Mouse (Mus musculus): ENCODE measurements at regions not wholly inside any gene's neighbourhood (a gene's known extent, or its start where the extent isn't known, plus 50 kb on each side); places are given as distances from the start of the nearest gene placed in this dataset.

DNA sequence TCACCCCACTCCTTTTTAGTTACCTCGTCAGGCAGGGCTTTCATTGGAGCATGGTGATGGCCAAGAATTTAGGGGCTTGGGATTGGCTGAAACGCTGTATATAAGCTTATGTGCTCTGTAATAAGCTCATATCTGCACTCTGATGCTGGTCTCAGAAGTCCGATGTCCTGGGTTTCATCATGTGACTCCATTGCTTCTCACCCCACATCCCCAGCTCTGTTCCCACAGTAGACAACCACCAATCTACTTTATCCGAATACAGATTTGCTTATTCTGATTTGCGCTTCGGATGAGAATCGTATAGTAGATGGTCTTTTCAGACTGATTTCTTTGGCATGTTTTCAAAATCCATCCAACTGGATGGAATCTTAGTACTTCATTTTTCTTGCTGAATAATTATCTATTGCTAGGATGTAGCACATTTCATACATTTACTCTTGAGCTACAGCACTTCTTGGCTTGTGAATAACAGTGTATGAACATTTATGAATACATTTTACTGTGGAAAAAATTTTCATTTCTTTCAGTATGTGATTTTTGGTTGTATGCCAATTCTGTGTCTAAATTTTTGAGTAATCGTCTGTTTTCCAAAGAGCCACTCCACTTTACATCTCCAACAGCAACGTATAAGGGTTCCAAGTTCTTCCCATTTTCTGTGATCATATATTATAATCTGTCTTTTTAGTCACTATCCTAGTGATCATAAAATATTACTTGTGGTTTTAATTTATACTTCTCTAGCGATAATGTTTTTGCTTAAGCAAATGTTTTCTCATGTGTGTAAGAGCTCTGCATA is 185.7 kb downstream of the Hace1 start:
- peak; percentile 15 for DNase-seq (ENCODE audit: low read depth, low spot score)

- no peak for DNase-seq (ENCODE audit: low read depth, low spot score)
These were observed 202.1 kb downstream of the Hace1 start for GRCm38 (mm10) chr10:45779720-45780119.

- DNase-seq (ENCODE audit: low read depth, low spot score): no peak
These were observed 205.4 kb downstream of the Hace1 start for GRCm38 (mm10) chr10:45783026-45783425.

DNA sequence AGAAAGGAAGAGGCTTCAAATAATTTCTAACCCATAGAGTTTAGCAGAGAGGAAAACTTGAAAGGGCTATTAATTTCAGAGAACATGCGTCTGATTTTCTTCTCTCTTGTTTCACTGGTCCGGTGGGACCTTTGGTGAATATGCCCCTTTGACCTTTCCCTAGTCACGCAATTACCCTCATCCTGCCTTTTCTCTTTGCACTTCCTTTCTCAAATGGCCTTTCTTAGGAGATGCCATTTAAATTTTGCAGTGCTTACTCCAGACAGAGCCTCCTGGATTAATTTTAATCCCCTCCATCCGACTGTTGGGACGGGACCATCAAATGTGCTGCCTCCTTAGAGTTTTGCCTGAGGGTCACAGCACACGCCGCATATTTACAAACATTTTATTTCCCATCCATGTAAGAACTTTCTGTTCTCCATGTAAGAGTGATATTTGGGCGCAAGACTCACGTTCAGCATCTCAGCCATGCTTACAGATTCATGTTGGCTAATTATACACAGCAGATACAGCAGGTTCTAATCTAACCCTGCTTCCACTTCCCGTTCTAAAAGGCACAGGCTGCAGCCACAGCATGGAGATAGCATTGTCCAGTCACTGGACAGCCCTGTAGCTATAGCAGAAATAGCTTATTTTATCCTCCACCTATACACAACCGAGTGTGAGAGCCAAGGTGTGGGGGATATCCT is 206.0 kb downstream of the Hace1 start:
- DNase-seq (ENCODE audit: low read depth, low spot score): no peak

DNA sequence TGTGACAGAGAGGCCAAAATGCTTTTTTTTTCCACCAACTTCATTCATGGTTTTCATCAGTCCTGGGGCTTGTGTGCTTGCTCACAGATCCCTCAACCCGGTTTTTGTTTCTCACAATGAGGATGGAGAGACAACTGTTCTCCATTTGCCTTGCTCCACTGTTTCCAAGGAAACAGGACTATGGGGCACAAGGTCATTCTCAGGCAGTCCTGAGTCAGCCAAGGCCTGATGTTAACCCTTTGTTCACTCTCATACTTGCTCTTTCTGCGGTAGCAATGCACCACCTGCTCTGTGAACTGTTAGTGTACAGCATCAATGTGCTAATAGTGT is 206.5 kb downstream of the Hace1 start:
- DNase-seq (ENCODE audit: low read depth, low spot score): no peak

GRCm38 (mm10) chr10:45784575-45784974 is 206.9 kb downstream of the Hace1 start:
- no peak for DNase-seq (ENCODE audit: low read depth, low spot score)

DNA sequence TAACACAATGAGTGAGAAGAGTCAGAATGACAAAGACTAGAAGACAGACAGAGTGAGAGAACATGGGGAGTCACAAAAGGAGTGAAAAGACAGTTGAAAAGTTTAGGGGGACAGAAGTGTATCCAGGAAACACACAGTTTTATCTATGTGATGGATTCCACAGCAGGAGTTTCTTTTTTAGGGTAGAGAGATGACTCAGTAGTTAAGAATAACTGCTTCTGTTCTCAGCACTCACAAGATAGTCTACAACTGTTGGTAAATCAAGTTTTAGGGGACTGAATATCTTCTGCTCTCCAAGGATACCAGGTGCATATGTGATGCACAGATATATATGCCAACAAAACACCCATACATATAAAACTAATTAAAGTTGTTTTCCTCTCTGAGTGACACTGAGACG is 210.7 kb downstream of the Hace1 start:
- DNase-seq (ENCODE audit: low read depth, low spot score): no peak

DNA sequence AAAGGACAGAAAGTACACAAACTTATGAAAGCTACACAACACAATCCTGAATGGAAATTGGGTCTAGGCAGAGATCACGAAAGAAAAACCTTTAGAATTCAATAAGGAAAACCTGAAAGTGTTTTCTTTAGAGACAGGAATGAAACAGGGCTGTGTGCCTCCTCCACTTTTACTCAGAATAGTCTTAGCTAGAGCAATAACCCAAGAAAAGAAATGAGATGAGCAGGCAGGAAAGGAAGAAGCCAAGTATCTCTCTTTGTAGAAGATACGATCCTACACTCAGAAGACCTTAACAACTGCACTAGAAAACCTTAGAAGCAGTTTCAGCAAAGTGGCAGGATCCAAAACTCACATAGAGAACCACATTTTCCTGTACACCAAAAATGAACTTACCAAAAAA is 218.0 kb downstream of the Hace1 start:
- no peak for DNase-seq (ENCODE audit: low read depth, low spot score)

- DNase-seq (ENCODE audit: low read depth, low spot score): peak; percentile 56
These were observed 222.6 kb downstream of the Hace1 start for GRCm38 (mm10) chr10:45800070-45800851.

GRCm38 (mm10) chr10:45801463-45801862 is 223.8 kb downstream of the Hace1 start:
- DNase-seq (ENCODE audit: low read depth, low spot score): no peak

- no peak for DNase-seq (ENCODE audit: low read depth, low spot score)
These were observed 229.6 kb downstream of the Hace1 start for GRCm38 (mm10) chr10:45806984-45807827.

- DNase-seq (ENCODE audit: low read depth, low spot score): no peak
These were observed 234.3 kb downstream of the Hace1 start for GRCm38 (mm10) chr10:45811882-45812281.

- DNase-seq (ENCODE audit: low read depth, low spot score): no peak
These were observed 236.2 kb downstream of the Hace1 start for GRCm38 (mm10) chr10:45813804-45814203.

DNA sequence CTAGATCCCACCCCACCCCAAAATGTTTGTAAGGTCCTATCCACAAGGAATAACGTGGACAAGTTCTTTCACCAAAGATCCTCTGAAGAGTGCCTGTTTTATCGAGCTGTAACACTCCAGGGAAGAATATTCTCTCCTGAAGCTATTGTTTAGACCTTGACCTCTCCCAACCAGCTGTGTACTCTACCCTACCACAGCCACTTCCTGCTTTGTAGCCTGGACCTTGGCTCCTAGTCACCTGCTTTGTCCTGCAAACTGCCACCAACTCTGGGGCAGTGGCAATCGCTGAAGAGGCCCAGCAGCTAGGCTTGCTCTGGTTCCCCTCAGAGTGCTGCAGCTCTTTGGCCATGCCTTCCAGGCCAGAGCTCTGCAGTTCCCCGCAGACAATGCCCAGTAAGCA is 239.1 kb downstream of the Hace1 start:
- DNase-seq (ENCODE audit: low read depth, low spot score): no peak

DNA sequence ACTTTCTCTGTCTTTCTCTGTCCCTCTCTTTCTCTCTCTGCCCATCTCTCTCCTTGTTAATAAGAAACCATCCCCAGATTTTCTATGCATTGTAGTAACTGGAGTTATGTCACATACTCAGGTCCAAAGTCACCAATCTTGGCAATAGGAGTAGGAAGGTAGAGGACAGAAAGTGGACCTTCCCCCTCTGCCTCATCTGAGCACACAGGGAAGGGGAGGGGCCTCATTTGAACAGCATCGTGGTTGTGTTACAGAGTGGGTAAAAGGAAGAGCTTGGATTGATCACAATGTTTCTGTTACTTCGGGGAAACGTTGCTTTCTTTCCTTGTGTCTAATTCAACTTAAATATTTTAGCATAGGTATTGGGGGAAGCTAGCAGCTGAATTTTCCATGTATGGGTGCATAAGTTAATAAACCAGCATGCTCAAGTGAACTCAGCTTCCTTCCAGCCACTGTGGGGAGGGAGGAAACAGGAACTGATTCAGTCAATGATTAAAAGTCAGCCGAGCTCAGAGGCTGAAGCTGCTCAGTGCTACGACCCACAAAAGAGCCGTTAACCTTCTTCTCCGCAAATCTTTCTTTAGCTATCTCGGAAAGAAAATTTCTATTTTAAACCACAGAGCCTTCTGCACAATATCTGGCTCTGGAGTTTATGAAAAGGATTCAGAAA is 243.5 kb downstream of the Hace1 start:
- DNase-seq (ENCODE audit: low read depth, low spot score): no peak

DNA sequence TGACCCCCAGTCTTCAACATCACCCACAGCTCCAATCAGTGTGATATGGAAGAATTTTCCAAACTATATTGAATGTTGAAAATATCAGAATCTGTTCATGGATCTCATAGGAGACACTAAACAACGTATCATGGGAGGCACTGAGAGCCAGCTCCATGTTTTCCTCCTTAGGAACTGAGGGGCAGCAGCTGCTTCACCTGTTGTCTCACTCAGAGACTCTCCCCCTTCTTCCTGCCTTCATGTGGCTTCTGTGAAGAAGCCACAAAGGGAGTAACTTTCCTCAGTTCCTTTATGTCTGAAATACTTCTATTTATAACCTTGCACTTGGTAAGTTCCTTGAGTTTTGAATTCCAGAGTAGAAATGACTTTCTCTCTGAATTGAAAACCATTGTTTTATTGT is 244.6 kb downstream of the Hace1 start:
- DNase-seq (ENCODE audit: low read depth, low spot score): no peak

- no peak for DNase-seq (ENCODE audit: low read depth, low spot score)
These were observed 246.0 kb downstream of the Hace1 start for GRCm38 (mm10) chr10:45823612-45824011.

- no peak for DNase-seq (ENCODE audit: low read depth, low spot score)
These were observed 271.0 kb downstream of the Hace1 start for GRCm38 (mm10) chr10:45848654-45849053.

GRCm38 (mm10) chr10:45849841-45850240 is 272.2 kb downstream of the Hace1 start:
- DNase-seq (ENCODE audit: low read depth, low spot score): no peak

DNA sequence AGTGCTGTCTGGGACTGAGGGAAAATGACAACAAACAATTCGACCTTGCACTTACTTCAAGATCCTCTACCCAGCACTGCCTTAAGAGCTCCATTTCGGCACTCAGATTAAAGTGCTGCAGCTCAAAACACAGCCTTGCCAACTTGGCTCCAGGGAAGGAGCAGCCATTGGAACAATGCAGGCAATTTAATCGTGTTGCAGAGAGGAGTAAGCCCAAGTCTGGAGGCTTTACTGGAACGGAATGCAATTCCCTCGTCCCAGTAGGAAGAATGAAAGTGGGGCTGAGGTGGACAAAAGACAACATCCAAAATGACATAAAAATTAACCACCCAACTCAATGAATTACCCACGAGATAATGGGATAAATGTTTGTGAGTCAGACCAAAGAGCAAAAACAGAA is 273.0 kb downstream of the Hace1 start:
- DNase-seq (ENCODE audit: low read depth, low spot score): no peak

DNA sequence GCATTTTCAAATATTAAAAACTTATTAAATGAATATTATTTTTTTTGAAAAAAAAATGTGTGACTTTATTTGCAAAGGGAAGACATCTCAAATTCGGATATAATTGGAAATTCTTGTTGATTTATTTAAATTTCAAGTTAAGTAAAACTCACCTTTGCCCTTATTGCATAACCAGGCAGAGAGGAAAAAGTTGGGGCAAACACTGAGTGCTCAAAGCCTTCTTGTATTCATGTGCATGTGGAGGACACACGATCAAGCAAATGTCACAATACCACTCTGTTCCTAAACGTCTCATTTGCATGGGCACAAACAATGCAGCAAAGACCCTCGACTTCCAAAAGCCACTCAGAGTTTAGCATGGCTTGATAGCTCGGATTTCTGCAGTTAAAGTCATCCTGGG is 275.1 kb downstream of the Hace1 start:
- no peak for DNase-seq (ENCODE audit: low read depth, low spot score)
